Mouse (Mus musculus) left cerebral cortex, postnatal 36 days (tissue): ENCODE results near the gene Tpbgl. TPM values are rescaled to one million over a fixed set of nuclear protein-coding genes. Genes with fewer than 3 reads are reported as not detected.

Experiments used
- DNase-seq, 2 experiments: peaks; one replicate each; pipeline ENCODE4 v3.0.0; 2021 to 2022; ENCODE audit warnings: low spot score in 2 of 2, mixed read lengths in 1 of 2
- intact Hi-C: fragments of 180-260 bp; cut with DNase I; formaldehyde crosslinking; loops from one replicate; pipeline ENCODE4 v1.15.1; 2025
- total RNA-seq, 2 experiments: library from RNA; stranded (reverse); gene quantifications; 2 replicates each; pipeline ENCODE4 v1.2.3; 2021

Tpbgl gene
- total RNA-seq, 2 experiments from 2014 or later = 3.2 to 4.2 TPM

DNA sequence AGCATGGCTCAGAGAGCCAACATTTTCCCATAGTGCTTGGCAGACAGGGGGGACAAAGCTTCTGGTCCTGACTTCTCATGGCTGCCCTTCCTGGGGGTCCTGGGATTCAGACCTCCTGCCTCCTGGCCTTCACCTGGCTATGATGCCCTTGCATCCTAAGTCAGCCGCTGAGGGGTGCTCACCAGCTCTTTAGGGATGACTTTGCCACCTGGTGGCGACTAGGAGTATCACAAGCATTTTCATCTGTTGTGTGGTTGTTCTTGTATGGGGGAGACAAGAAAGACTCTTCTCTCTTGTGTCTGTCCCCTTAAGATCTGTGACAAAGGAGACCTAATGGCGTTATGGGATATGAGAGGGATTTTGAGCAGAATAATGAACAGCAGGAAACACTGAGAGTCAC lies 36.8 kb downstream of the Tpbgl start:
- intact Hi-C loops = loop anchor here (1.0 kb wide), 1 partner anchor 90 kb away; no protein-coding TSS in a partner anchor
- DNase-seq = peak; percentile 53 to 70

DNA sequence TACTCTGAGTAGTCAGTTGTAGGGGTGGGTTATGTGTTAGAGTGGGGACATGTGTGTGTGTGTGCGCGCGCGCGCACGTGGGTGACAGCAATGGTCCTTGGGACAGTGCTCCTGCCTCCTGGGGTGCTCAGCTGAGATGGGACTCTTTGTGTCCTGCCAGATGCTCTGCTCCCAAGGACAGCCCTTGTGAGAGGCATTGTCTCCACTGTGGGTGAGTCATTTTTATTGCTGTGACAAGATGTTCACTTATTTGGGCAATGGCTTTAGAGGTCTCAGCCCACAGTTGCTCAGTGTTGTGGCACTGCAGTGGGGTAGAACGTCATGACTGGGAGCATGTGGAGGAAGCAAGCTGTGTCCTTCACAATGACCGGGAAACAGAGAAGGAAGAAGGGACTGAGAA lies 40.9 kb downstream of the Tpbgl start:
- intact Hi-C loops = no loop called here
- DNase-seq = no peak

DNA sequence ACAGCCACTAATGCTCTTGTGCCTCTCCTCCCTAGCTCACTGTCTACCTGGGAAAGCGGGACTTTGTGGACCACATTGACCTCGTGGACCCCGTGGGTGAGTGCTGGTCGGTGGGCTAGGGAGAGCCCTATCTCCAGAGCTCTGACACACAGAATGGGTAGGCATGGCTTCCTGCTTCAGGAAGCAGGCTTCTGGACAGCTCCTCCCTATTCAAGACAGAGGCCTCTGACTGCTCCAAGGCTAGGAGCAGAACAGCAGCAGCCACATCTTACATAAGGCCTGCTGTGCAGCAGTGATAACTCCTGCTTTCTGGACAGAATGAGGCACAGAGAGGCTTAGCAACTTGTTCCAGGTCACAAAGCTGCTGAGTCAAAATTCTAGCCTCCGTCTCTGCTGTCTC lies 43.3 kb downstream of the Tpbgl start:
- intact Hi-C loops = no loop called here
- no peak for DNase-seq

DNA sequence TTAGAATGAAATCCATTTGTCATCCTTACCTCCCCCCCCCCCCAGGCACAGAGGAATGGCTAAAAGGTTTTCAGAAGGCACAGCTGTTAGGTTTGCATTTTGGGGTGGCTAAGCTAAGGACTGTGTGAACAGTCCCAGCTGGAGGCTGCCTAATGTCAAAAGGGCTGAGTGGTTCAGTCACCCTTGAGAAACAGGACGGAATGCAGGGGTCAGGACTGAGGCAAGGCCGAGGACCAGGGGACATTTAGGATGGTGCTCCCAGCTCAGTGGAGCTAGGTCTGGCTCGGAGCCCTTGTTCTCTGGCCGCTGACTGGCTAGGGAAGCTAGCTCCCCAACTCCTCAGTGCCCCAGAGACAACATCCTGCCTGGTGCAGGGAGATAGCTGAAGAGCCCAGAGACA lies 44.0 kb downstream of the Tpbgl start:
- intact Hi-C loops = no loop called here

DNA sequence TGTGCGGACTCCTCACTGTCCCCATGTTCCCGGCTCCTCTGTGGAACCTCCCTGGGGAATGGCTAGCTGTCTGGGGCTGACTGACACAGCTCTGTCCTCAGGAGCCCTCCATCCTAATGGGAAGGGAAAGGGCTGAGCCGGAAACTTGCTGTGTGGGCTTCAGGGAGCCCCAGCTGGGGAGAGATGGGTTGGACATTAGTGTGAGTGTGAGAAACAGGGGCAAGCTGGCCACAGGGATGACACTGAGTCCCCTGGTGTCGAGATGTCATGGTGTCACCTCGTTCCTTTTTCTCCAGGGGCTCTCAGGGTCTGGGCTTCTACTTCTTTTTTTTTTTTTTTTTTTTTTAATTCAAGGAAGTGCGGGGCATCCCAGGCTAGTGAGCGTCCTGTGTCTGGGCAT lies 44.6 kb downstream of the Tpbgl start:
- intact Hi-C loops = no loop called here
- DNase-seq = no peak

More for the DNA sequence above, 44.0 kb downstream of the Tpbgl start:
- DNase-seq = no peak

DNA sequence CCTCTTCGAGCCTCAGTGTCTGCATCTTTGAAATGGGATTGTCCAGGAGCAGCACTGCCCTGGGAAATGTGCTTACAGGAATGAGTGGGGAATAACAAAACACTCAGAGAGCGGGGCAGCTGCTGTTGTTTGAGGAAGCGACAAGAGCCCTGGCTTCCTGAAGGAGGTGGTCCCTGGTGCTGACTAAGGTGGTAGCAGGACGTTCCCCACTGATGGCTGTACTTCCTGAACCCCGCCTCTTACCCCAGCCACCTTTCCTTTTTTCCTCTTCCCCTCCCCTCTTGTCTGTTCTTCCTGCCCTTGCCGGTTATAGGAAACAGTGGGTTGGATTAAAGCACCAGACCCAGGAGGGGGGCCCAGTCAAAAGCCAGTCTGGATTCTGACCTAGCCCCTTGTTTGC lies 46.7 kb downstream of the Tpbgl start:
- DNase-seq = no peak
- intact Hi-C loops = no loop called here

DNA sequence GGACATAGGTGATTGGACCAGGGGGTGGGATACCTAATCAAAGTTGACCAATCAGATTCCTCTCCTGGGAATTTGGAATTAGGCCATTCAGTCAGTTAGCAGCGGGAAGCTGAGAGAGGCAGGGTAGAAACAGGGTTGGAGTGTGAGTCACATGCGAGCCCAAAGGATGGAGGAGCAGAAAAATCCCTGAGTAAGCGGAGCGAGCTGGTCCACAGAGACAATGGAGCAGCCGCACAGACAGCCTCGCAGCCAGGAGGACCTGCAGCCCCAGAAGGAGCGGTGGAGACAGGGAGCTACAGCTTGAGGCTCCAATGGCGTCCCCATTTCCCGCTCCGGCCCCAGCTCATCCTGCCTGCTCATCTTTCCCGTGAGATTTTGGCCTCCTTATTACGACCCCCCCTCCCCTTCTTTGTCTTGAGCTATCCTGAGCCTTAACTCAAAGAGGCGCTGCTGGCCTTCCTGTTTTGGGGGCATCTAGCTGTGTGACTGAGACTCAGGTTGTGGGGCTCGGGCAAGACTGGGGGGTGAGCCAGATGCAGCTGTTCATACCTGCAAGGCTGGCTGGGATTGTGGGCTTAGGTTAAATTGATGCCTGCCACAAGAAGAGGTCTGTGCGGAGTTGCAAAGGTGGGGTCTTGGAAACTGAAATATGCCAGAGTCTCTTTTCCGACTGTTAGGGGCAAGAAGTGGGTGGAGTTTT lies 47.3 kb downstream of the Tpbgl start:
- DNase-seq = peak; percentile 50 to 57

DNA sequence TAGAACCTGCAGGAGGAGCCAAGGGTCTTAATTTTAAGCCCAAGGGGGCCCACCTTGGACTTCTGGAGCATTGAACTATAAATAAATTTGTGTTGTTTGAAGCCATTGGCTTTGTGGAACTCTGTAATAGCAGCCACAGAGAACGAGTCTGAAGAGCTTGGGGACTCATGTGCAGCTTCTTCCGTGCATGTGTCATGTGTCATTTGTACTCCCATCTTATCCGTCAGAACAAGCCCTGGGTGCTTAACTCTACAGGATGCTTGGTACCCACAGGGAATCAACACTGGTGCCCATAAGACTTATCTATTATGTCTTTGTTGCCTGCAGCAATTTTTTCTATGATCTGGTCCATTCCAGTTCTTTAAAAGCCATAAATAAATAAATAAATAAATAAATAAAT lies 48.7 kb downstream of the Tpbgl start:
- intact Hi-C loops = no loop called here

More for the DNA sequence above, 47.3 kb downstream of the Tpbgl start:
- intact Hi-C loops = no loop called here

More for the DNA sequence above, 48.7 kb downstream of the Tpbgl start:
- no peak for DNase-seq

Other genes with a start within 250 kb of the Tpbgl start
- 10 to 100 TPM; 32.2 to 44.9 TPM for gene Gdpd5, start 245.7 kb downstream of the Tpbgl start, total RNA-seq
- gene Klhl35, start 161.1 kb downstream of the Tpbgl start, total RNA-seq = 1 to 10 TPM; 3.1 to 3.6 TPM
- gene Rps3, start 143.4 kb downstream of the Tpbgl start, total RNA-seq = 100 to 1,000 TPM; 215 to 261 TPM
- 100 to 1,000 TPM; 189 to 196 TPM for gene Arrb1, start 91.6 kb downstream of the Tpbgl start, total RNA-seq
- gene Slco2b1, start 84.2 kb upstream of the Tpbgl start, total RNA-seq = 10 to 100 TPM; 11.7 to 14.2 TPM
- gene Olfr520, start 103.2 kb upstream of the Tpbgl start, total RNA-seq = not detected
- gene Olfr521, start 136.4 kb upstream of the Tpbgl start, total RNA-seq = not detected
- gene Neu3, start 201.3 kb upstream of the Tpbgl start, total RNA-seq = 1 to 10 TPM; 2.4 to 3.6 TPM
- gene Xrra1, start 232.0 kb upstream of the Tpbgl start, total RNA-seq = 1 to 10 TPM; 1.1 to 1.6 TPM
- 10 to 100 TPM; 85.6 to 90.2 TPM for gene Spcs2, start 236.4 kb upstream of the Tpbgl start, total RNA-seq